Mouse (Mus musculus) olfactory bulb, adult 2 months (tissue): ENCODE measurements around the gene Slc47a1. TPM values are rescaled to one million over a fixed set of nuclear protein-coding genes. Genes with fewer than 3 reads are reported as not detected.

Experiments used
- H3K27ac ChIP-seq: fragments of 200-500 bp; 2 replicates; pipeline ENCODE4 v1.5.1; 2012; ENCODE audit warnings: low read depth, low read length; ENCODE audit not compliant: insufficient read depth
- H3K4me1 ChIP-seq: fragments of 200-500 bp; 2 replicates; pipeline ENCODE4 v1.6.1; 2012; ENCODE audit warnings: low read length; ENCODE audit not compliant: control insufficient read depth, insufficient read depth
- H3K4me3 ChIP-seq: fragments of 200-500 bp; 2 replicates; pipeline ENCODE4 v1.5.1; 2012; ENCODE audit warnings: mild to moderate bottlenecking, low read depth, low read length, moderate library complexity; ENCODE audit not compliant: insufficient read depth
- CTCF ChIP-seq: fragments of 200-500 bp; IDR thresholded peaks from 2 replicates; pipeline ENCODE4 v1.5.1; 2012; ENCODE audit warnings: low read depth, mild to moderate bottlenecking, low read length, moderate library complexity; ENCODE audit not compliant: insufficient read depth
- POLR2A ChIP-seq: fragments of 200-500 bp; IDR thresholded peaks from 2 replicates; pipeline ENCODE4 v1.6.1; 2012; ENCODE audit warnings: mild to moderate bottlenecking, low read depth, low read length, moderate library complexity; ENCODE audit not compliant: insufficient read depth
- WGBS: fragments of 180-500 bp; shearing (Covaris S2); methylation state at CpG from one replicate; pipeline ENCODE4 v1.1.7; 2018; 5-methylcytosine and 5-hydroxymethylcytosine counted together
- polyA plus RNA-seq: library from polyadenylated mRNA; stranded (reverse); fragments of >200 nt; gene quantifications from 2 replicates; pipeline ENCODE4 v1.2.4, GENCODE M21; 2012; ENCODE audit warnings: low replicate concordance; ENCODE audit not compliant: missing spikeins, insufficient read depth, insufficient read length

The Slc47a1 gene
- polyA plus RNA-seq, 1 experiment: not detected

DNA sequence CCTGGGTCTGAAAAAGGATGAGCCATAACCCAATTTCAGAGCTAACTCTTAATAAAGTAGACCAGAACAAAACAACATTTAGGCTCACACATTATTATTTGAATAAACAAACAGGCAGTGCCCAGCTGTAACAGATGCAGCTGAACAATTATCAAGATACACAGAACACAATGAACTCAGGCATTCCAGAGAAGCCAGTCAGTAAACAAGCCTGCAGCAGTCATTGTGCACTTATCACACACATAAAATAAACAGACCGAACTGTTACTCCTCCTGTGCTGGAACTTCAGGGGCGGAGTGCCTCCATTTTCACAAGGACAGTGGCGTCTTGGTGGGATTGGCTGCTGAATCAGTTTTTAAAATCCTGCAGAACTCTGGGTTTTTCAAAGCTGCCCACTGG lies 83.7 kb downstream of the Slc47a1 start:
- Histone ChIP-seq H3K4me1 (peaks cover 8% of the 10 kb centered on the region; the same call in 1 of the 2 replicates), H3K4me3 (no peak overlapping the region), H3K27ac (no peak overlapping the region; the same call in 1 of the 2 replicates)
- TF ChIP-seq CTCF (no peak), POLR2A (no peak)
- 25% methylated on average over 3 of the region's 3 CpGs for WGBS

Other genes with a start within 250 kb of the Slc47a1 start
- gene Usp22, start 203.3 kb downstream of the Slc47a1 start, polyA plus RNA-seq: not detected in 2 replicates
- not detected in 2 replicates for gene Aldh3a1, start 170.8 kb downstream of the Slc47a1 start, polyA plus RNA-seq
- not detected in 2 replicates for gene Aldh3a2, start 110.9 kb downstream of the Slc47a1 start, polyA plus RNA-seq
- not detected in 2 replicates for gene Slc47a2, start 35.5 kb downstream of the Slc47a1 start, polyA plus RNA-seq
- gene Rnf112, start 75.8 kb upstream of the Slc47a1 start, polyA plus RNA-seq: not detected in 2 replicates
- gene Mfap4, start 107.1 kb upstream of the Slc47a1 start, polyA plus RNA-seq: not detected in 2 replicates
- not detected in 2 replicates for gene Mapk7, start 116.1 kb upstream of the Slc47a1 start, polyA plus RNA-seq
- gene B9d1, start 126.8 kb upstream of the Slc47a1 start, polyA plus RNA-seq: not detected in 2 replicates
- gene Epn2, start 201.3 kb upstream of the Slc47a1 start, polyA plus RNA-seq: not detected in 2 replicates